Mouse (Mus musculus): Measurements from ENCODE around the gene Gm128. TPM values are rescaled to one million over a fixed set of nuclear protein-coding genes. Genes with fewer than 3 reads are reported as not detected.

Gene Gm128
- polyA plus RNA-seq, 1 experiment = 0.05 TPM

DNA sequence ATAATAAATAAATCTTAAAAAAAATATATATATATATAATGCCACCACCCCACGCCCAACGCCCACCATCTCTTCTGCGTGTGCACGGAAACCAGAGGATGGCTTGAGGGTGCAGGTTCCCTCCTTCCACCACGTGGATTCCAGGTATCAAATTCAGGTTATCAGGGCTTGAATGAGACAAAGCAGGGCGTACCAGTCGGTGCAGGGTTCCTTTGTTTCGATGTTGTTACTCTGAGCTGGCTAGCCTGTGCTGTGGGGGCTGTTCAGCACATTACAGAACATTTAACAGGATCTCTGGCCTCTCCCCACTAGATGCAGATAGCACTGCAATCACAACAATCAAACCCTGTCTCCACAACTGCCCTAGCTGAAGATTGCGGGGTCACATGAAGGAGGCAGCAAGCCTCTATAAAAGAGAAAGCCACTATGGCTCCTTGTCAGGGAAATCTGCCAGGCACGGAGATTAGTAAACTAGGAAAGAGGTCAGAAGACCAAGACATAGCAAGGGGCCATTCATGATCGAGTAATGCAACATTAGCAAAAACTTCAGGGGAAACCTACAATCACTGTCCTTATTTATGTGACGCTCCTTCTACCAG is 29.5 kb upstream of the Gm128 start:
- DNase-seq (ENCODE audit: low read depth, low spot score) = no peak
- WGBS = 87% methylated on average over 12 of the region's 12 CpGs

GRCm38 (mm10) chr3:95269789-95270188 is 28.4 kb upstream of the Gm128 start:
- no peak for DNase-seq (ENCODE audit: low read depth, low spot score)
- WGBS = 89% methylated on average over 5 of the region's 5 CpGs

GRCm38 (mm10) chr3:95267855-95268254 is 26.5 kb upstream of the Gm128 start:
- DNase-seq (ENCODE audit: low read depth, low spot score) = no peak

DNA sequence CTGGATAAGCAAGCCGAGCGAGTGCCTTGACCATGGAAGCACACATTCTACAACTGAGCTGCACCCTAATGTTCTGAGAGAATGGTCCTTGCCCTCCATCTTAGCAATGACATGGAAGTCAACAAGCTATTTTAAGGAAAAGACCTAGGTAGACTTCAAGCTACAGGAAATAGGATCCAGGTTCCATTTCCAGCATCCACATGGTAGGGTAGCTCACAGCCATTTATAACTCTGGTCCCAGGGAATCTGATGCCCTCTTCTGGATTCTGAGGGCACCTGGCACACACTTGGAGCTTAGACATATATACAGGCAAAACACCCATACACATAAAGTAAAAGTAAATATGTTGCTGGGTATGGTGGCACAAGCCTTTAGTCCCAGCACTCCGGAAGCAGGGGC is 24.7 kb upstream of the Gm128 start:
- WGBS = 97% methylated on average over 3 of the region's 3 CpGs
- no peak for DNase-seq (ENCODE audit: low read depth, low spot score)

GRCm38 (mm10) chr3:95264724-95265123 is 23.3 kb upstream of the Gm128 start:
- DNase-seq (ENCODE audit: low read depth, low spot score) = no peak
- WGBS = 79% methylated on average over 1 of the region's 1 CpGs

DNA sequence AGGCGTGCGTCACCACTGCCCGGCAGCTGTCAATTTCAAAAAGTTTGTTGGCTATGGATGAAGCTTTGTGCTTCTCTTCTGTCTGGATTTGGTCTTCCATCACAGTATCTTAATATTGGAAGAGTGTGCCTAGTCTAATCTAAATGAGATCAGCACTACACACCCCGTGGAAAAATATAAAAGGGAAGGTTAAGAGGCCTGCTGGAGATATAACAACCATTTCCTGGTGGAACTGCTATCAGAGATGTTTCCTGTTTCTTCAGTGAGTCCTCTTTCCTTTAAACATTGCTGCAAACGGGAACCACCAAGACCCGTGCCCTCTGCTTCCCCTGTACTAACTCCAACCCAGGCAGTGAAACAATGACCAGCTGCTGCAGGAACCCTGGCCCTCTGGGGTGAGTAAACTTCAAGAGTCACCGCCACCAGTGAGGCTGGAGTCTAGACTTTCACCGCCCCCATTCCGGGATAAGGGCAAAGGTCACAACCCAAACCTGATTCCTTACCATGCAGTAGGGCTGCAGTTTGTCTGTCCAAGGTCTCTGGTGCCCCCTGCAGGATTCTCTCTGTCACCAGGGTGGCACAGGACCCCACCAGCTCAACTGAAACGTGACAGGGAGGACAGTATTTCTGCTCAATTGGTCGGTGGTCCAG is 21.8 kb upstream of the Gm128 start:
- DNase-seq (ENCODE audit: low read depth, low spot score) = peak; percentile 54
- 36% methylated on average over 11 of the region's 11 CpGs for WGBS

DNA sequence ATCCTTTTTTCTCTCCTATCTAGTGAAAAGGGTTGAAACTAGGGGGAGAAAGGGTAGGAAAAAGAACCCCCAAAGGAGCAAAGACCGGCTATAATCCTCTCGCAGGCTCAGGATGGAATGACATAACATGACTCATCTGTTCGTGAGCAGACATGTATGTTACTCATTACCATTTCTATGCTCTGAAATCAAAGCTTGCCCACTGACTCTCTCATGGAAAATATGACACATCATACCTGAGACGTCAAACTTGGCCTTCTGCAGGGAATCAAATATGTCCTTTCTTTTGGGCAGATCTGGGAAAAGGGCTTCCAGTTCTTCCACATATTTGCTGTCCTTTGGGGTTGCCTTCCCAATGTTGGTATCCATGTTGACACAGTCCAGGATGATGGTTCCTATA is 20.6 kb upstream of the Gm128 start:
- DNase-seq (ENCODE audit: low read depth, low spot score) = no peak
- 92% methylated on average over 4 of the region's 4 CpGs for WGBS

- DNase-seq (ENCODE audit: low read depth, low spot score) = no peak
- 87% methylated on average over 5 of the region's 5 CpGs for WGBS
These were observed 15.5 kb upstream of the Gm128 start for GRCm38 (mm10) chr3:95256931-95257330.

DNA sequence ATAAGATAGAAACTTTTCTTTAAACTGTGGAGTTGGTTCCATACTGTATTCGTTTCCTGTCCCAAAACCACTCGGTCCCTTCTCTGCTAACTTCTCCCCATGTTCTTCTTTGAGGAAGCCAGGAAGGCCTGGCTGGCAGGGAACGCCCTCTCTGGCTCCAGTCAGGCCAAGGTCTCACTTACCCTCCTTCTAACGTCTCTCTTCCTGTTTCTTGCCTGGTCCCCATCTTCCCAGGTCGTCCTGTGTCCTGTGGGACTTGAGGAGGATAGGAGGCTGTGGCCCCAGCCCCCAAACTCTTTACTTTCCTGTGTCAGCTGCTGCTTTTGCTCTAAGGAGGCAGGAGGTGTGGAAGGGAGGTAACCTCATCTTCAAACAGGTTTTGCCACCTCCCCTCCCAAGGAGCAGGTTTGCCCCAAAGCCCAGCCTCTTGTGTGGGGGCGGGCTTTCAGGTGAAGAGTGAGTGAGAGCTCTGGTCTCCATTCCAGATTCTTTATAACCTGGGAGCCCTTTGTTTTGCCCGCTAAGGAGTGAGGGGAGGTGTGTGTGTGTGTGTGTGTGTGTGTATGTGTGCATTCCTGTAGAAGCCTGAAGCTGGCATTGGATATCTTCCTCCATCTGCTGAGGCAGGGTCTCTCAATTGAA is 9.5 kb upstream of the Gm128 start, which contains the start of gene Bnipl:
Gene Bnipl, minus strand, starts transcription at position 411 of the 642 bp plus-strand sequence.
- no peak for DNase-seq (ENCODE audit: low read depth, low spot score)
- 32% methylated on average over 7 of the region's 7 CpGs for WGBS

- WGBS = 73% methylated on average over 5 of the region's 5 CpGs
- DNase-seq (ENCODE audit: low read depth, low spot score) = no peak
These were observed 9.0 kb upstream of the Gm128 start for GRCm38 (mm10) chr3:95250361-95250760.

DNA sequence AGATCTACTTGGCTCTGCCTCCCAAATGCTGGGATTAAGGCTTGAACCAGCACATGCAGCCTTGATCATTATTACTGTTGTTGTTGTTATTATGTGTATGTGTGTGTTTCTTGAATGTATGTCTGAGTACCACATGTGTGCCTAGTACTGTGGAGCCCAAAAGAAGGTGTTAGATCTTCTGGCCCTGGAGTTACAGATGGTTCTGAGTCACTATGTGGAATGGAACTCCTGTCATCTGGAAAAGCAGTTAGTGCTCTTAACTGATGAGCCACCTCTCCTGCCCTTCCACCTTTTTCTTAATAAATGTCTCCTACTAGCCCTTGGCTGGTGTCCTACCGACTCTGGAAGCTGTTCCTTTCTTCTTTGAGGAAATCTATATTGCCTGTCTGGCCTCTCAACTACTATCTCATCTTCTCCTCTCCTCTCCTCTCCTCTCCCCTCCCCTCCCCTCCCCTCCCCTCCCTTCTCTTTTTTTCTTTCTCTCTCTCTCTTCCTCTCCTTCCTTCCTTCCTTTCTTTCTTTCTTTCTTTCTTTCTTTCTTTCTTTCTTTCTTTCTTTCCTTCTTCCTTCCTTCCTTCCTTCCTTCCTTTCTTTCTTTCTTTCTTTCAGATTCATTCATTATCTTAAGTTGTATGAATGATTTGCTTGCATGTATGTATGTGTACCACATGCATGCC is 6.4 kb upstream of the Gm128 start:
- WGBS = 64% methylated on average over 1 of the region's 1 CpGs
- no peak for DNase-seq (ENCODE audit: low read depth, low spot score)

DNA sequence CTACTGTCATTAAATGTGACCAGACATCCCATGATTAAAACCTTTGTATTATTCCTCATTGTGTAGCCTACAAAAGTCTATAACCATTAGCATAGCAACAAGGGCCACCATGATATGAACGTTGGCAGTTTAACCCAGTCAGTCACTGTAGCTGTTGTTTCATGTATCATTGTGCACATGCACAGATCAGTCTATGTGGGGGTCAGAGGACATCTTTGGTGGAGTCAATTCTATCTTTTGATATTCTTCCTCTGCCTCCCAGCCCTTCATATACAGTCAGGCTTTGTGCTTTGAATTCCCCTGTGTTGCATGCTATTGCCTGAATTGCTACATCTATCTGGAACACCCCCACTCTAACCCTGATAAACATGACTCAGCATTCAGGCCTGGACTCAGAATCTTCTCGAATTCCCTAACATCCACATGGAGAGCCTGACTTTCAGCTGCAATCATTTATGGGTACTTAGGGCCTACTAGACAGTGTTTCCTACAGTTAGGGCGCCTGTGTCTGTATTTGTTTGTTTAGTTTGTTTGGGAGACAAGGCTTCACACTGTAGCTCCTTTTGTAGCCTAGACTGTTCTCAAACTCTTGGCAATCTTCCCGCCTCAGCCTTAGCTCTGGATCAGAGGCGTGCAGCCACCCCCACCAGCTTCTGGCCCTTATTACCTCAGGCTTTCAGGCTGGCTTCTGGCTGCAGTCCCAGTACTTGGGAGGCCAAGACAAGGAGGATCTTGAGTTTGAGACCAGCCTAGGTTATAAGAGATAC is 5.2 kb upstream of the Gm128 start:
- WGBS = 43% methylated on average over 5 of the region's 5 CpGs
- DNase-seq (ENCODE audit: low read depth, low spot score) = no peak

DNA sequence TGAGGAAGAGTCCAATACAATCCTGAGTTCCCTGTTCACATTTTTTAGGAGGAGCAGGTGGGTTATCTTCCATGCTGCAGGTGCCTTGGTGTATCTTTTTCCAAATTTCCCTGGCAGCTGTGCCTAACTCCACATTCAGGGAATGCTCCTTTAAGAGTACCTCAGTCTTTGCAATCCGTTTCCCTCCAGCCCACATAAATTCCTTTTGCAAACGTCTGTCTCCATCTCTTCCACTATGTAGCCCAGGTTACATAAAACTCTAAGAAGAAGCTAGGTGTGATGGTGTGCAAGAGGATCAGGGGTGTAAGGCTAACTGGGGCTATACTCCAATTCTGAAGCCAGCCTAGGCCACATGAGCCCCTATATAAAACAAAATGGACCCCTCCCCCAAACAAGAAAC is 1.7 kb upstream of the Gm128 start:
- no peak for DNase-seq (ENCODE audit: low read depth, low spot score)
- WGBS = 70% methylated on average over 2 of the region's 2 CpGs

DNA sequence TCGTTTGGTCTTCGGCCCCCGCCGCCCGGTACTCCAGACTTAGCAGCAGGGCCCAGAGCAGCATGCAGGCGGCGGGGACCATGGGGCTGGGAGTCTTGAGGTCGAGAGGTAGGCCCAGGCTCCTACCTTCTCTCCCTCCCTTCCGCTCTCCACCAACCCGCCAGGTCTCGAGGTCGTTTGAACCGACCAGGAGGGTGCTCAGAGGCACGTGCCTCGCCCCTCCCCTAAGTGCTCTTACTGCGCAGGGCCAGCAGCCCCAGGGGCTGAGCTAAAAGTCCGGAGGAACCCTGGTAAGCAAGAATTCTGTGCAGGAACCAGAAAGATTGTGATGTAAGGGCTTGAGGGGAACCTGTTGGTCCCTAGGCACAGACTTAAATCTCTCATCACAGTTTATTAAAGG is 498 bp downstream of the Gm128 start:
- no peak for DNase-seq (ENCODE audit: low read depth, low spot score)
- 55% methylated on average over 17 of the region's 17 CpGs for WGBS

- no peak for DNase-seq (ENCODE audit: low read depth, low spot score)
These were observed 1.4 kb downstream of the Gm128 start for GRCm38 (mm10) chr3:95239971-95240370.

DNA sequence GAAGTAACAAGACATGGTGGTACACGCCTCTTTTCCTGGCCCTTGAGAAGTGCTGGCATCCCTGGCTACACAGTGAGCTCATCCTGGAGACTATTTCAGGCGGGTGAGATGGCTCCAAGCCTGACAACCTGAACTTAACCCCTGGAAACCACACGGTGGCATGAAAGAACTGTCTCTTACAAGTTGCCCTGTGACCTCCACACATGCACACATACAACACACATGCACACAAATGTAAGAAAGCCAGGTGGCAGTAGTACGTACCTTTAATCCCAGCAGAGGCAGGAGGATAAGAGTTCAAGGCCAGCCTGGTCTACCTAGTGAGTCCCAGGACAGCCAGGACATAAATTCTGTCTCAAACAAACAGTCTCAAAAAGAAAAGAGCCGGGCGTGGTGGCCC is 2.4 kb downstream of the Gm128 start:
- WGBS = 81% methylated on average over 6 of the region's 6 CpGs
- DNase-seq (ENCODE audit: low read depth, low spot score) = no peak

More at GRCm38 (mm10) chr3:95239971-95240370, 1.4 kb downstream of the Gm128 start:
- 89% methylated on average over 12 of the region's 12 CpGs for WGBS

DNA sequence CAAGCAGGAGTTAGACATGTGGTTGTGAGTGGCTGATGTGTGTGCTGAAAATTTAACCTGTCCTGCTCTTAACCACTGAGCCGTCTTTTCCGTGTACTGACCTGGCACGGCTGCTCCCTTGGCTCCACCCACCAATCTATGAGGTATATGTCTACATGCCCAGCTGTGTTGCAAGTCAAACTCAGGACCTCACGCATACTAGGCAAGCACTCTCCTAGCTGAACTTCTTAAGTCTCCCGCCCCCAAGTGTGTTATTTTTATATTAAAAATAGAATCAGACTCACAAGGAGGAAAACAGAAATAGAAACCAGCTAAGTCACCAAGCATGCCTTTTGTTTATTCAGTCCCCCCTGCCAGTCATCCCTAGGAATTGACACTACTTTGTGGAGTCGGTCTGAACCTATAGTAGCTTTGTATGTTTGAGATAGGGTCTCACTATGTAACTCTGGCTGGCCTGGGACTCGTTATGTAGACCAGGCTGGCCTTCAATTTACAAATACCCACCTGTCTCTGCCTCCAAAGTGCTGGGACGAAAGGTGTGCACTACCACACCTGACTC is 3.8 kb downstream of the Gm128 start:
- DNase-seq (ENCODE audit: low read depth, low spot score) = no peak
- 58% methylated on average over 8 of the region's 8 CpGs for WGBS

DNA sequence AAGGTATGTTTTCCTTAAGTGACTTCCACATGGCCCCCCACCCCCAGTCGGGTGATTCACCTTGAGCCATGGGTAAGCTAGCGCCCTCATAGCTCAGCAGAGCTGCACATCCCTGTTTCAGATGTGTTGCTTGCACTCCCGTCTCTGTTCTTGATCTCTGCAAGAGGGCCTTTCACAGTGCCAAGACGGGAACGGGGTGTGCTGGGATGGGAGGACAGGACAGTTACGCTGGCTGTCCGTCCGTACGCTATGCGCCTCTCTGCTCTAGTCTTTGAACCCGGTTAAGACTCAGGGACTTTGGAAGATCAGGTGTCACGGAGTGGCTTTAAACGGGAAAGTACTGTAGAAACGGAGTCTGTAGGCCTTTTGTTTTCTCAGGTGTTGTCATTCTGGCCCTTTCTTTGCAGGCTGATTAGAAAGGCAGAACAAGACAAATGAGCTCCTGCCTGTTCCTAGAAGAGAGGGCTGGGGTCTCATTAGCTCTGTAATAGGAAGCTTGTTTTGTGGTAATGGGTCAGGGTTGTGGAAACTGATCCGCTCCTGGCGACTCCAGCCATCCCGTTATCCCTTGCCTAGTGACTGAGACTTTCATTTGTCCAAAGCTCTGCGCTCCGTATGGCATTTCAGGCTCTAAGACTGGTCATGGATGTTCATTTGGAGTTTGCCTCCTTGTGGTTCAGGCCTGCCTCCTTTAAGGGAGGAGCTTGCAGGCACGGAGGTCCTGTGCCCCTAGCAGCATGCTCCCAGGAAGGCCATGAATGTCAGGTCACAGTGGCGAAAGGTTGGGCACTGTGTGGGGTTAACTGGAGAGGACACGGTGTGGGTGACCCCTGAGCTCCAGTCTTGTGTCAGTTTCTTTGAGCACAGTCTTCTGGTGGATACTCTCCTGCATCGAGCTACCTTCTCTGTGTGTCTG is 5.8 kb downstream of the Gm128 start:
- 88% methylated on average over 23 of the region's 23 CpGs for WGBS
- DNase-seq (ENCODE audit: low read depth, low spot score) = no peak
